Mouse (Mus musculus): ENCODE data around the gene Sned1. TPM values are rescaled to one million over a fixed set of nuclear protein-coding genes. Genes with fewer than 3 reads are reported as not detected.
A peak's percentile ranks its signal among the peaks of the same experiment; 100 is the strongest.

Gene Sned1
- polyA plus RNA-seq, 1 experiment from 2014 or later: 4.4 TPM

- Histone ChIP-seq H3K4me1 (replicated peaks) (peaks cover 19% of the 10 kb centered on the region), H3K27ac (no peak overlapping the region), H3K36me3 (no peaks in the 10 kb centered on the region), H3K9ac (no peak overlapping the region), H3K9me3 (no peaks in the 10 kb centered on the region), H3K27me3 (replicated peaks) (peaks cover 10% of the 10 kb centered on the region), H3K4me3 (replicated peaks) (no peak overlapping the region), H3K4me2 (replicated peaks) (no peak overlapping the region)
- ATAC-seq: no peak
- WGBS: 88% methylated on average over 10 of the region's 10 CpGs
These were observed 2.0 kb downstream of the Sned1 start for GRCm38 (mm10) chr1:93237676-93238075.

GRCm38 (mm10) chr1:93238201-93238600 is 2.6 kb downstream of the Sned1 start:
- H3K4me1 ChIP-seq (replicated peaks): peaks cover 19% of the 10 kb centered on the region
- WGBS: 44% methylated on average over 4 of the region's 4 CpGs
- H3K4me3 ChIP-seq (replicated peaks): no peak overlapping the region
- no peak overlapping the region for H3K9ac ChIP-seq
- no peak for ATAC-seq
- no peaks in the 10 kb centered on the region for H3K9me3 ChIP-seq
- H3K27ac ChIP-seq: no peak overlapping the region
- H3K36me3 ChIP-seq: no peaks in the 10 kb centered on the region
- no peak overlapping the region for H3K4me2 ChIP-seq (replicated peaks)
- H3K27me3 ChIP-seq (replicated peaks): peaks cover 10% of the 10 kb centered on the region

- no peak overlapping the region for H3K4me2 ChIP-seq (replicated peaks)
- H3K27me3 ChIP-seq (replicated peaks): no peaks in the 10 kb centered on the region
- no peak for ATAC-seq
- no peaks in the 10 kb centered on the region for H3K4me1 ChIP-seq (replicated peaks)
- 45% methylated on average over 2 of the region's 2 CpGs for WGBS
- no peak overlapping the region for H3K4me3 ChIP-seq (replicated peaks)
- H3K27ac ChIP-seq: no peak overlapping the region
- no peaks in the 10 kb centered on the region for H3K9me3 ChIP-seq
- H3K36me3 ChIP-seq: no peaks in the 10 kb centered on the region
- no peak overlapping the region for H3K9ac ChIP-seq
These were observed 10.3 kb downstream of the Sned1 start for GRCm38 (mm10) chr1:93245936-93246335.

GRCm38 (mm10) chr1:93252586-93252985 is 16.9 kb downstream of the Sned1 start:
- no peak overlapping the region for H3K4me3 ChIP-seq (replicated peaks)
- no peak overlapping the region for H3K27ac ChIP-seq
- no peaks in the 10 kb centered on the region for H3K36me3 ChIP-seq
- no peak overlapping the region for H3K9ac ChIP-seq
- no peak for ATAC-seq
- no peaks in the 10 kb centered on the region for H3K9me3 ChIP-seq
- peaks cover 4% of the 10 kb centered on the region; the same call in 1 of the 2 replicates for H3K4me1 ChIP-seq (replicated peaks)
- no peaks in the 10 kb centered on the region for H3K27me3 ChIP-seq (replicated peaks)
- H3K4me2 ChIP-seq (replicated peaks): no peak overlapping the region
- WGBS: 36% methylated on average over 2 of the region's 2 CpGs

GRCm38 (mm10) chr1:93255761-93256160 is 20.1 kb downstream of the Sned1 start:
- whole genome bisulfite sequencing: 88% methylated on average over 7 of the region's 7 CpGs
- H3K4me2 ChIP-seq (replicated peaks): no peak overlapping the region
- no peak for ATAC-seq

GRCm38 (mm10) chr1:93257560-93257959 is 21.9 kb downstream of the Sned1 start:
- Histone ChIP-seq H3K9ac (no peak overlapping the region), H3K9me3 (no peaks in the 10 kb centered on the region), H3K4me3 (replicated peaks) (no peak overlapping the region), H3K4me1 (replicated peaks) (peaks cover 4% of the 10 kb centered on the region; the same call in 1 of the 2 replicates), H3K4me2 (replicated peaks) (no peak overlapping the region), H3K27ac (no peak overlapping the region), H3K36me3 (no peaks in the 10 kb centered on the region), H3K27me3 (replicated peaks) (no peaks in the 10 kb centered on the region)
- 85% methylated on average over 1 of the region's 1 CpGs for WGBS
- ATAC-seq: no peak

More at GRCm38 (mm10) chr1:93255761-93256160, 20.1 kb downstream of the Sned1 start:
- Histone ChIP-seq H3K27me3 (replicated peaks) (no peaks in the 10 kb centered on the region), H3K4me3 (replicated peaks) (no peak overlapping the region), H3K9ac (no peak overlapping the region), H3K9me3 (no peaks in the 10 kb centered on the region), H3K36me3 (no peaks in the 10 kb centered on the region), H3K4me1 (replicated peaks) (peaks cover 4% of the 10 kb centered on the region; the same call in 1 of the 2 replicates), H3K27ac (no peak overlapping the region)

GRCm38 (mm10) chr1:93267207-93267606 is 31.6 kb downstream of the Sned1 start:
- Histone ChIP-seq H3K27ac (no peak overlapping the region), H3K4me1 (replicated peaks) (no peaks in the 10 kb centered on the region), H3K4me3 (replicated peaks) (no peak overlapping the region), H3K9me3 (no peaks in the 10 kb centered on the region), H3K9ac (no peak overlapping the region), H3K36me3 (no peaks in the 10 kb centered on the region), H3K4me2 (replicated peaks) (no peak overlapping the region), H3K27me3 (replicated peaks) (no peaks in the 10 kb centered on the region)
- whole genome bisulfite sequencing: 43% methylated on average over 3 of the region's 3 CpGs
- ATAC-seq: no peak

- Histone ChIP-seq H3K27ac (no peak overlapping the region), H3K4me2 (replicated peaks) (no peak overlapping the region), H3K36me3 (no peaks in the 10 kb centered on the region), H3K9ac (no peak overlapping the region), H3K9me3 (no peaks in the 10 kb centered on the region), H3K27me3 (replicated peaks) (no peaks in the 10 kb centered on the region), H3K4me3 (replicated peaks) (no peak overlapping the region), H3K4me1 (replicated peaks) (no peaks in the 10 kb centered on the region)
- 78% methylated on average over 2 of the region's 2 CpGs for WGBS
- no peak for ATAC-seq
These were observed 32.6 kb downstream of the Sned1 start for GRCm38 (mm10) chr1:93268246-93268645.

- H3K4me3 ChIP-seq (replicated peaks): no peak overlapping the region
- H3K27ac ChIP-seq: no peak overlapping the region
- no peaks in the 10 kb centered on the region for H3K36me3 ChIP-seq
- H3K4me2 ChIP-seq (replicated peaks): no peak overlapping the region
- H3K4me1 ChIP-seq (replicated peaks): no peaks in the 10 kb centered on the region
- 69% methylated on average over 3 of the region's 3 CpGs for WGBS
- no peak overlapping the region for H3K9ac ChIP-seq
- H3K27me3 ChIP-seq (replicated peaks): no peaks in the 10 kb centered on the region
- no peaks in the 10 kb centered on the region for H3K9me3 ChIP-seq
- no peak for ATAC-seq
These were observed 35.0 kb downstream of the Sned1 start for GRCm38 (mm10) chr1:93270516-93271240.

- WGBS: 64% methylated on average over 6 of the region's 6 CpGs
- H3K9me3 ChIP-seq: no peaks in the 10 kb centered on the region
- ATAC-seq: 0 out of 2 replicates have a peak, but pooled peaks have one; percentile 28
- no peaks in the 10 kb centered on the region for H3K36me3 ChIP-seq
- no peak overlapping the region for H3K4me3 ChIP-seq (replicated peaks)
- H3K27ac ChIP-seq: no peak overlapping the region
- H3K4me2 ChIP-seq (replicated peaks): no peak overlapping the region
- no peak overlapping the region for H3K9ac ChIP-seq
- no peaks in the 10 kb centered on the region for H3K4me1 ChIP-seq (replicated peaks)
- H3K27me3 ChIP-seq (replicated peaks): no peaks in the 10 kb centered on the region
These were observed 36.1 kb downstream of the Sned1 start for GRCm38 (mm10) chr1:93271751-93272150.

- Histone ChIP-seq H3K4me1 (replicated peaks) (no peaks in the 10 kb centered on the region), H3K4me3 (replicated peaks) (no peak overlapping the region), H3K27ac (no peak overlapping the region), H3K4me2 (replicated peaks) (no peak overlapping the region), H3K27me3 (replicated peaks) (no peaks in the 10 kb centered on the region), H3K9me3 (no peaks in the 10 kb centered on the region), H3K9ac (no peak overlapping the region), H3K36me3 (no peaks in the 10 kb centered on the region)
- 2% methylated on average over 16 of the region's 16 CpGs for WGBS
- ATAC-seq: peak; percentile 66; the same call in 1 of the 2 replicates
These were observed 36.8 kb downstream of the Sned1 start for GRCm38 (mm10) chr1:93272409-93272821.

- Histone ChIP-seq H3K4me2 (replicated peaks) (no peak overlapping the region), H3K27ac (no peak overlapping the region), H3K27me3 (replicated peaks) (no peaks in the 10 kb centered on the region), H3K4me1 (replicated peaks) (no peaks in the 10 kb centered on the region), H3K9ac (no peak overlapping the region), H3K36me3 (no peaks in the 10 kb centered on the region), H3K9me3 (no peaks in the 10 kb centered on the region), H3K4me3 (replicated peaks) (no peak overlapping the region)
- ATAC-seq: peak; percentile 34; the same call in 1 of the 2 replicates
- 61% methylated on average over 6 of the region's 6 CpGs for WGBS
These were observed 39.9 kb downstream of the Sned1 start for GRCm38 (mm10) chr1:93275561-93275960.

- no peak overlapping the region for H3K27ac ChIP-seq
- H3K27me3 ChIP-seq (replicated peaks): no peaks in the 10 kb centered on the region
- no peak overlapping the region for H3K9ac ChIP-seq
- H3K4me1 ChIP-seq (replicated peaks): no peaks in the 10 kb centered on the region
- no peak for ATAC-seq
- no peak overlapping the region for H3K4me2 ChIP-seq (replicated peaks)
- H3K9me3 ChIP-seq: no peaks in the 10 kb centered on the region
- 70% methylated on average over 7 of the region's 7 CpGs for WGBS
- no peak overlapping the region for H3K4me3 ChIP-seq (replicated peaks)
- no peaks in the 10 kb centered on the region for H3K36me3 ChIP-seq
These were observed 41.4 kb downstream of the Sned1 start for GRCm38 (mm10) chr1:93277041-93277440.

All from intestine, embryonic 15.5 days (tissue).